Mouse (Mus musculus) ES-E14 (cell line): ENCODE measurements around the gene Peg3.

Source experiments
- CHD2 ChIP-seq: IDR thresholded peaks from 2 replicates; pipeline ENCODE4 v1.6.1; 2014; ENCODE audit warnings: mild to moderate bottlenecking, low read depth, low read length, inconsistent platforms
- MAFK ChIP-seq: IDR thresholded peaks from 2 replicates; pipeline ENCODE4 v1.6.1; 2014; ENCODE audit warnings: mild to moderate bottlenecking, low read depth, low read length, inconsistent platforms; ENCODE audit not compliant: insufficient read depth

DNA sequence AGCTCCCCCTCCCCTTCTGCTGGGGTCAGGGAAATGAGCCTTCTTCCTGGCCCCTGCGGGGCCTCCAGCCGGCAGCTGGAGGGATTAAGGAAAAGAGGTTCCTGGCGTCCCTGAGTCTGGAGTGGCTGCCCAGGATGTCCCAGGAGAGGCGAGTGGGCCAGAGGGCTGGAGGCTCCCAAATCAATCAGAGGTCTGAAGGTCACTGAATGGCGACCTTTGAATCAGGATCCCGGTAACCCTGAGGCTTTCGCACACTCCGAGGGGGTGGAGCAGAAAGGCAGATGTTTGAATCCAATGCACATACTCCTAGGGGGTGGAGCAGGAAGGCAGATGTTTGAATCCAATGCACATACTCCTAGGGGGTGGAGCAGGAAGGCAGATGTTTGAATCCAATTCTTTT, 40.1 kb upstream of the Peg3 start:
- no peak for TF ChIP-seq MAFK
- TF ChIP-seq CHD2: no peak
